Mouse (Mus musculus): Measurements from ENCODE around the gene Rtn1. TPM values are rescaled to one million over a fixed set of nuclear protein-coding genes. Genes with fewer than 3 reads are reported as not detected.

The Rtn1 gene
- 1,289 and 1,308 TPM in 2 replicates for polyA plus RNA-seq (2012; rRNA removed)

- no peaks in the 10 kb centered on the region for H3K4me1 ChIP-seq (ENCODE audit: control insufficient read depth, insufficient read depth, low read length)
- TF ChIP-seq POLR2A (IDR thresholded peaks at IDR 0.05; ENCODE audit: extremely low read depth, insufficient read depth, low read length) (no peak), CTCF (IDR thresholded peaks at IDR 0.05; ENCODE audit: extremely low read depth, insufficient read depth, low read length) (no peak)
- H3K4me3 ChIP-seq (ENCODE audit: insufficient read depth, low read length): peak within 1 kb of the TSS; percentile 78
- peak within 1 kb of the TSS; percentile 79 for H3K27ac ChIP-seq (ENCODE audit: insufficient read depth, low read length)
These were observed at the start of gene Rtn1 for GRCm38 (mm10) chr12:72408954-72409353. Gene Rtn1, minus strand, starts transcription at chr12:72409054.

DNA sequence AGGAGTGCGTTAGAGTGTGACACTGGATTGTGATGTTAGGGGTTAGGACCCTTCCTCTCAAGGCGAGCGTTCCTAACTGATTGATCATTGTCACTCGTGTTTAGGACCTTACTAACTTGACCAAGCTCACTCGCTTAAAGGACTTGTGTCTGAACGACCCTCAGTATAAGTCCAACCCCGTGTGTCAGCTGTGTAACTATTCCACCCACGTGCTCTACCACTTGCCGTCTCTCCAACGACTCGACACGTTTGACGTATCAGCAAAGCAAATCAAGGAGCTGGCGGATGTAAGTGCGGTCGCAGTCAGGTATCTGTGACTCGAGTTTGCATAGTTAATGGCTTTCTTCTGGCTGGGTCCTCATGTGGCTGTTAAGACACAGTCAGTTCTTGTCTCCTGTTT, 45.1 kb upstream of the Rtn1 start:
- Histone ChIP-seq H3K4me1 (ENCODE audit: control insufficient read depth, insufficient read depth, low read length) (no peaks in the 10 kb centered on the region), H3K27ac (ENCODE audit: insufficient read depth, low read length) (no peak overlapping the region), H3K4me3 (ENCODE audit: insufficient read depth, low read length) (no peak overlapping the region)
- TF ChIP-seq POLR2A (IDR thresholded peaks at IDR 0.05; ENCODE audit: extremely low read depth, insufficient read depth, low read length) (no peak), CTCF (IDR thresholded peaks at IDR 0.05; ENCODE audit: extremely low read depth, insufficient read depth, low read length) (no peak)

- Histone ChIP-seq H3K27ac (ENCODE audit: insufficient read depth, low read length) (no peak within 1 kb of the TSS), H3K4me1 (ENCODE audit: control insufficient read depth, insufficient read depth, low read length) (no peaks in the 10 kb centered on the region), H3K4me3 (ENCODE audit: insufficient read depth, low read length) (peak within 1 kb of the TSS; percentile 8; the same call in 1 of the 2 replicates)
- TF ChIP-seq CTCF (IDR thresholded peaks at IDR 0.05; ENCODE audit: extremely low read depth, insufficient read depth, low read length) (no peak), POLR2A (IDR thresholded peaks at IDR 0.05; ENCODE audit: extremely low read depth, insufficient read depth, low read length) (no peak)
These were observed 33.2 kb upstream of the Rtn1 start, which contains the start of gene Lrrc9 for GRCm38 (mm10) chr12:72441839-72442576. Gene Lrrc9, plus strand, starts transcription at chr12:72441866.

- H3K4me3 ChIP-seq (ENCODE audit: insufficient read depth, low read length): no peak overlapping the region
- no peak for TF ChIP-seq POLR2A (IDR thresholded peaks at IDR 0.05; ENCODE audit: extremely low read depth, insufficient read depth, low read length)
- no peak for TF ChIP-seq CTCF (IDR thresholded peaks at IDR 0.05; ENCODE audit: extremely low read depth, insufficient read depth, low read length)
These were observed 30.2 kb upstream of the Rtn1 start for GRCm38 (mm10) chr12:72438961-72439480.

GRCm38 (mm10) chr12:72437676-72438341, 29.0 kb upstream of the Rtn1 start:
- no peak overlapping the region for H3K27ac ChIP-seq (ENCODE audit: insufficient read depth, low read length)

More at GRCm38 (mm10) chr12:72438961-72439480, 30.2 kb upstream of the Rtn1 start:
- Histone ChIP-seq H3K4me1 (ENCODE audit: control insufficient read depth, insufficient read depth, low read length) (no peaks in the 10 kb centered on the region), H3K27ac (ENCODE audit: insufficient read depth, low read length) (no peak overlapping the region)

GRCm38 (mm10) chr12:72433241-72433865, 24.5 kb upstream of the Rtn1 start:
- Histone ChIP-seq H3K4me1 (ENCODE audit: control insufficient read depth, insufficient read depth, low read length) (no peaks in the 10 kb centered on the region), H3K27ac (ENCODE audit: insufficient read depth, low read length) (no peak overlapping the region), H3K4me3 (ENCODE audit: insufficient read depth, low read length) (no peak overlapping the region)
- TF ChIP-seq POLR2A (IDR thresholded peaks at IDR 0.05; ENCODE audit: extremely low read depth, insufficient read depth, low read length) (no peak), CTCF (IDR thresholded peaks at IDR 0.05; ENCODE audit: extremely low read depth, insufficient read depth, low read length) (no peak)

More at GRCm38 (mm10) chr12:72437676-72438341, 29.0 kb upstream of the Rtn1 start:
- TF ChIP-seq POLR2A (IDR thresholded peaks at IDR 0.05; ENCODE audit: extremely low read depth, insufficient read depth, low read length) (no peak), CTCF (IDR thresholded peaks at IDR 0.05; ENCODE audit: extremely low read depth, insufficient read depth, low read length) (no peak)
- Histone ChIP-seq H3K4me3 (ENCODE audit: insufficient read depth, low read length) (no peak overlapping the region), H3K4me1 (ENCODE audit: control insufficient read depth, insufficient read depth, low read length) (no peaks in the 10 kb centered on the region)

DNA sequence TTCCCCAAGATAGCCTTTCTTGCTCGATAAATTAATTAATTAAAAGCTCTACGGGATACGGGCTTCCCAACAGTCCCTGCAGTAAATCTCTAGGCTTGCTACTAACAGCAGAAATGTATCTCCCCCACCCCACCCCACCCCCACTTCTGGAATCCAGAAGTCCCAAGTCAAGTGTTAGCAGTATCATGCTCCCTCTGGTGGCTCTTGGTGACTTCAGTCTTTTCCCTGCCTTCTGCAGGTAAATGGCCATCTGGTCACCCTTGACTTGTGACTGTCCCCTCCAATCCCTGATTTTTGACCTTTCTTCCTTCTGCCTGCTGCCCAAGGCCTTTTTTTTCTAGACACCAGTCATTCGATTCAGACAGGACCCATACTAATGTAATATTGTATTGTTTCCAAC, 23.4 kb upstream of the Rtn1 start:
- H3K4me1 ChIP-seq (ENCODE audit: control insufficient read depth, insufficient read depth, low read length): no peaks in the 10 kb centered on the region
- no peak for TF ChIP-seq POLR2A (IDR thresholded peaks at IDR 0.05; ENCODE audit: extremely low read depth, insufficient read depth, low read length)
- TF ChIP-seq CTCF (IDR thresholded peaks at IDR 0.05; ENCODE audit: extremely low read depth, insufficient read depth, low read length): peak; percentile 20; the same call in 1 of the 2 replicates
- H3K4me3 ChIP-seq (ENCODE audit: insufficient read depth, low read length): no peak overlapping the region
- no peak overlapping the region for H3K27ac ChIP-seq (ENCODE audit: insufficient read depth, low read length)

GRCm38 (mm10) chr12:72427722-72428126, 18.9 kb upstream of the Rtn1 start:
- no peak overlapping the region for H3K4me3 ChIP-seq (ENCODE audit: insufficient read depth, low read length)
- TF ChIP-seq CTCF (IDR thresholded peaks at IDR 0.05; ENCODE audit: extremely low read depth, insufficient read depth, low read length) (peak; percentile 87), POLR2A (IDR thresholded peaks at IDR 0.05; ENCODE audit: extremely low read depth, insufficient read depth, low read length) (no peak)
- H3K27ac ChIP-seq (ENCODE audit: insufficient read depth, low read length): no peak overlapping the region
- H3K4me1 ChIP-seq (ENCODE audit: control insufficient read depth, insufficient read depth, low read length): no peaks in the 10 kb centered on the region

GRCm38 (mm10) chr12:72422681-72423080, 13.8 kb upstream of the Rtn1 start:
- no peaks in the 10 kb centered on the region for H3K4me1 ChIP-seq (ENCODE audit: control insufficient read depth, insufficient read depth, low read length)
- H3K4me3 ChIP-seq (ENCODE audit: insufficient read depth, low read length): no peak overlapping the region
- no peak overlapping the region for H3K27ac ChIP-seq (ENCODE audit: insufficient read depth, low read length)
- TF ChIP-seq CTCF (IDR thresholded peaks at IDR 0.05; ENCODE audit: extremely low read depth, insufficient read depth, low read length) (no peak), POLR2A (IDR thresholded peaks at IDR 0.05; ENCODE audit: extremely low read depth, insufficient read depth, low read length) (no peak)
